Mouse (Mus musculus): ENCODE measurements around the gene Spem2. TPM values are rescaled to one million over a fixed set of nuclear protein-coding genes. Genes with fewer than 3 reads are reported as not detected.

The Spem2 gene
- total and polyA plus RNA-seq, 3 experiments: not detected

DNA sequence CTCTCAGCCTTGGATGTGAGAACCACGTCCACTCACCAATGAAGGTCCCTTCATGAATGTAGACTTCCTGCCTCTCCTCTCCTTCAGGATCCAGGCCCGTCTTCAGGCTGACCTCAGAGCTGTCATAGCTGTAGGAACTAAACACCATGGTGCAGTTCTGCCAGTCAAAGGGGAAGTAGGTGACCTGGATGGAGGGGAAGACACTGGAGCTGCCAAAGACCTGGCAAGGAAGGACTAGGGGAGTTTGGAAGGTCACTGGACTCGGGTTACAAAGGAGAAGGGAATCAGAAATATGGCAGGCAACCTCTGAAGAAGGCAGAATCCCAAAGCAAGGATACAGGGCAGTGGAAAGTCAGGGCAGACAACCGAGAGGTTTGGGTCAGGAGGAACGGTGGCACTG lies 24.8 kb downstream of the Spem2 start:
- in situ Hi-C loops (cut with MboI; ENCODE audit: low pct_ligation_motif_present, low pct_unique_long_range_greater_than_20kb, low sequenced_read_pairs) (loop anchor here (5.0 kb wide), 1 partner anchor 36 kb away; the partner anchor contains the start of gene Polr2a), dilution Hi-C loops (cut with MboI; ENCODE audit: extremely low pct_ligation_motif_present, extremely low pct_unique_long_range_greater_than_20kb, low sequenced_read_pairs) (no loop called here)
- DNase-seq (ENCODE audit: extremely low read depth): no peak
- TF ChIP-seq GABPA (IDR thresholded peaks at IDR 0.05; ENCODE audit: insufficient replicate concordance, low read depth, low read length) (no peak), EP300 (IDR thresholded peaks at IDR 0.05; ENCODE audit: low read length) (no peak), BHLHE40 (IDR thresholded peaks at IDR 0.05; ENCODE audit: low read depth, low read length) (no peak)
- H3K27ac ChIP-seq (ENCODE audit: insufficient read depth, low read depth): no peak overlapping the region
- H3K9ac ChIP-seq (ENCODE audit: insufficient read depth, low read depth): no peak overlapping the region
- H3K36me3 ChIP-seq (replicated peaks in 1 of 2; ENCODE audit: control insufficient read depth in 1 of 2, insufficient read depth in 1 of 2, low read length in 1 of 2): peaks cover 0 to 6% of the 10 kb centered on the region in 2 experiments
- no peak overlapping the region for H3K4me3 ChIP-seq (replicated peaks in 1 of 3; ENCODE audit: low read depth in 2 of 3, low read length in 2 of 3, poor library complexity in 1 of 3)
- H3K4me2 ChIP-seq (ENCODE audit: insufficient read depth, low read depth, poor library complexity, severe bottlenecking): no peak overlapping the region
- H3K79me2 ChIP-seq (replicated peaks; ENCODE audit: control insufficient read depth, extremely low read depth, insufficient read depth, poor library complexity, severe bottlenecking): no peaks in the 10 kb centered on the region
- H3K9me3 ChIP-seq (replicated peaks; ENCODE audit: low read length): no peaks in the 10 kb centered on the region
- peaks cover 5% of the 10 kb centered on the region for H3K27me3 ChIP-seq (replicated peaks)
- peaks cover 0 to 32% of the 10 kb centered on the region in 2 experiments; a peak in 2 of 4 replicates for H3K4me1 ChIP-seq (ENCODE audit: control insufficient read depth in 1 of 2, insufficient read depth in 2 of 2)

DNA sequence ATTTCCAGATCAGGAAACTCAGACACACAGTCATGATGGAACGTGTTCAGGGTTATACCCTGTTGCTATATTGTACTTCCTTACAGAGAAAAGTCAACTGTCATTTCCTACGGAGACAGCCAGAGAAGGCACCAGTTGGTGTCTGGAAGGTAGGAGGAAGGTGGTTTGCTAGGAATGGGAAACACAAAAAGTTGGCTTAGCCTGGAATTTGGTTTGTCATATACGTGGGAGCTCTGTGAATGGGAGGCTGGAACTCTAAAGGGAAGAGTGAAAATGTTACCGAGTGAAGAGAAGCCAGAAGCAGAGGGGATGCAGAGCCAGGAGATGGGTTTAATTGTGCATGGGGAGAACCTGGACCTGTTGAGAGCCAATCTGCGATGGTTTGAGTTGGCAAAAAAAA lies 26.8 kb downstream of the Spem2 start:
- no peak for DNase-seq (ENCODE audit: extremely low read depth)
- TF ChIP-seq UBTF (IDR thresholded peaks at IDR 0.05; ENCODE audit: low read depth, low read length): no peak
- TF ChIP-seq MAZ (IDR thresholded peaks at IDR 0.05; ENCODE audit: low read depth, low read length): no peak
- no peak for TF ChIP-seq JUND (conservative IDR thresholded peaks at IDR 0.05; ENCODE audit: low read depth, low read length)
- no peak for TF ChIP-seq HCFC1 (IDR thresholded peaks at IDR 0.05; ENCODE audit: low read depth, low read length)
- no peak for TF ChIP-seq MAFK (IDR thresholded peaks at IDR 0.05; ENCODE audit: insufficient replicate concordance, low read length)
- TF ChIP-seq ZKSCAN1 (IDR thresholded peaks at IDR 0.05; ENCODE audit: borderline replicate concordance, low read depth, low read length): no peak
- TF ChIP-seq ZMIZ1 (IDR thresholded peaks at IDR 0.05; ENCODE audit: low read depth, low read length): no peak
- TF ChIP-seq KAT2A (IDR thresholded peaks at IDR 0.05; ENCODE audit: insufficient replicate concordance, low read length): no peak
- Histone ChIP-seq H3K4me2 (ENCODE audit: insufficient read depth, low read depth, poor library complexity, severe bottlenecking) (no peak overlapping the region), H3K9ac (ENCODE audit: insufficient read depth, low read depth) (no peak overlapping the region), H3K4me1 (ENCODE audit: control insufficient read depth in 1 of 2, insufficient read depth in 2 of 2) (peaks cover 0 to 25% of the 10 kb centered on the region in 2 experiments; a peak in 2 of 4 replicates), H3K4me3 (replicated peaks in 1 of 3; ENCODE audit: low read depth in 2 of 3, low read length in 2 of 3, poor library complexity in 1 of 3) (no peak overlapping the region), H3K27ac (ENCODE audit: insufficient read depth, low read depth) (no peak overlapping the region), H3K9me3 (replicated peaks; ENCODE audit: low read length) (no peaks in the 10 kb centered on the region), H3K27me3 (replicated peaks) (no peaks in the 10 kb centered on the region), H3K36me3 (replicated peaks in 1 of 2; ENCODE audit: control insufficient read depth in 1 of 2, insufficient read depth in 1 of 2, low read length in 1 of 2) (peaks cover 0 to 9% of the 10 kb centered on the region in 2 experiments), H3K79me2 (replicated peaks; ENCODE audit: control insufficient read depth, extremely low read depth, insufficient read depth, poor library complexity, severe bottlenecking) (no peaks in the 10 kb centered on the region)
- dilution Hi-C loops (cut with MboI; ENCODE audit: extremely low pct_ligation_motif_present, extremely low pct_unique_long_range_greater_than_20kb, low sequenced_read_pairs) (no loop called here), in situ Hi-C loops (cut with MboI; ENCODE audit: low pct_ligation_motif_present, low pct_unique_long_range_greater_than_20kb, low sequenced_read_pairs) (loop anchor here (5.0 kb wide), 1 partner anchor 34 kb away; the partner anchor contains the start of gene Polr2a)

DNA sequence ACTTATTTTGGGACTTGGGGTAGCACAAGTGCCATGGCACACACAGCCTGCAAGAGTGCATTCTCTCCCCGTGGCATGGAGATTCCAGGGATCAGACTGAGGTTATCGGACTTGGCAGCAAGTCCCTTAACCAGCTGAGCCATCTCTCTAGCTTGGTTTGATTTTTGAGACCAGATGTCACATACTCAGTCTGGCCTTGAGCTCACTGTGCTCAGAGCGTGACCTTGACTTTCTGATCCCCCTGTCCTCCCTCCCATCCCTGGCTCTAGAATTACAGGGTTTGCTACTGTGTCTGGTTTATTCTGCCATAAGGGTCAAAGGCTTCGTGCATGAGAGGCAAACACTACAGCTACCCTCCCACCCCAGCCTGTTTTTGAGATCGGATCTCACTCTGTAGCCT lies 28.8 kb downstream of the Spem2 start:
- Histone ChIP-seq H3K36me3 (replicated peaks in 1 of 2; ENCODE audit: control insufficient read depth in 1 of 2, insufficient read depth in 1 of 2, low read length in 1 of 2) (peaks cover 0 to 9% of the 10 kb centered on the region in 2 experiments), H3K27ac (ENCODE audit: insufficient read depth, low read depth) (no peak overlapping the region), H3K4me3 (replicated peaks in 1 of 3; ENCODE audit: low read depth in 2 of 3, low read length in 2 of 3, poor library complexity in 1 of 3) (no peak overlapping the region), H3K27me3 (replicated peaks) (no peaks in the 10 kb centered on the region), H3K9me3 (replicated peaks; ENCODE audit: low read length) (no peaks in the 10 kb centered on the region), H3K9ac (ENCODE audit: insufficient read depth, low read depth) (no peak overlapping the region), H3K4me1 (ENCODE audit: control insufficient read depth in 1 of 2, insufficient read depth in 2 of 2) (peaks cover 0 to 15% of the 10 kb centered on the region in 2 experiments; a peak in 2 of 4 replicates), H3K4me2 (ENCODE audit: insufficient read depth, low read depth, poor library complexity, severe bottlenecking) (no peak overlapping the region), H3K79me2 (replicated peaks; ENCODE audit: control insufficient read depth, extremely low read depth, insufficient read depth, poor library complexity, severe bottlenecking) (no peaks in the 10 kb centered on the region)
- dilution Hi-C loops (cut with MboI; ENCODE audit: extremely low pct_ligation_motif_present, extremely low pct_unique_long_range_greater_than_20kb, low sequenced_read_pairs) (no loop called here), in situ Hi-C loops (cut with MboI; ENCODE audit: low pct_ligation_motif_present, low pct_unique_long_range_greater_than_20kb, low sequenced_read_pairs) (no loop called here)
- no peak for TF ChIP-seq ZMIZ1 (IDR thresholded peaks at IDR 0.05; ENCODE audit: low read depth, low read length)
- TF ChIP-seq MXI1 (IDR thresholded peaks at IDR 0.05; ENCODE audit: low read depth, low read length): no peak
- no peak for TF ChIP-seq ZNF384 (IDR thresholded peaks at IDR 0.05; ENCODE audit: low read depth, low read length)
- no peak for TF ChIP-seq SMC3 (IDR thresholded peaks at IDR 0.05; ENCODE audit: low read depth, low read length)
- no peak for TF ChIP-seq POLR2AphosphoS2 (IDR thresholded peaks at IDR 0.05; ENCODE audit: low read depth, low read length)
- TF ChIP-seq RAD21 (IDR thresholded peaks at IDR 0.05; ENCODE audit: low read depth, low read length): no peak
- TF ChIP-seq POLR2A (IDR thresholded peaks at IDR 0.05; ENCODE audit: low read depth, low read length): no peak
- TF ChIP-seq CHD1 (IDR thresholded peaks at IDR 0.05; ENCODE audit: low read depth, low read length): no peak
- TF ChIP-seq EP300 (IDR thresholded peaks at IDR 0.05; ENCODE audit: low read length): no peak
- no peak for TF ChIP-seq HCFC1 (IDR thresholded peaks at IDR 0.05; ENCODE audit: low read depth, low read length)
- TF ChIP-seq JUN (IDR thresholded peaks at IDR 0.05; ENCODE audit: insufficient read depth, low read depth, low read length): no peak
- TF ChIP-seq CTCF (conservative IDR thresholded peaks at IDR 0.05 in 1 of 2, IDR thresholded peaks at IDR 0.05 in 1 of 2; ENCODE audit: low read depth in 2 of 2, low read length in 2 of 2): no peak
- no peak for TF ChIP-seq ZKSCAN1 (IDR thresholded peaks at IDR 0.05; ENCODE audit: borderline replicate concordance, low read depth, low read length)
- no peak for TF ChIP-seq USF2 (conservative IDR thresholded peaks at IDR 0.05; ENCODE audit: low read depth, low read length)
- TF ChIP-seq RCOR1 (conservative IDR thresholded peaks at IDR 0.05; ENCODE audit: low read depth, low read length): no peak
- no peak for DNase-seq (ENCODE audit: extremely low read depth)

Measured in CH12.LX (cell line).